Mouse (Mus musculus): ENCODE data around the gene Fbxo4.

DNA sequence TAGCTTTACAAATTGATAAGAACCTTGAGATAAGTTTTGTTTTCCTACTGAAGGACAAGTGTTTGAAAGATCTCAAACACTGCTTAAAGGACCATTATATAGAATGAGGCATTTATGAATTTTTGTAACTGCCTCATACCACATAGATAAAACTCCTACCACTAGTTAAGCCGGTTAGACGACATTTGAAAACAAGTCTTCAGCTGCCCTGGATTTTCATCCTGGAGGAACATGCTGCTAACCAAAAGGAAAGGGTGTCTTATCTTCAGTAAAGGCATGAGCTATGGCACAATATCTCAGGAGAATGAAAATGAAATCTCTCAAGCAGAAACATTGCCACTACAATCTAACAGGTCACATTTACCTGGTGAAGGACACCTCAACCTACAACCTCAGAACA, 44.4 kb upstream of the Fbxo4 start:
- TF ChIP-seq USF1 (IDR thresholded peaks at IDR 0.05; ENCODE audit: low read depth) (no peak), MAX (IDR thresholded peaks at IDR 0.05) (no peak), CTCF (IDR thresholded peaks at IDR 0.05; ENCODE audit: control insufficient read depth, insufficient read depth, insufficient read length) (no peak), MYOG (IDR thresholded peaks at IDR 0.05; ENCODE audit: control insufficient read depth, extremely low read depth, insufficient read length) (no peak), FOSL1 (IDR thresholded peaks at IDR 0.05; ENCODE audit: insufficient read depth, low read length, poor library complexity, severe bottlenecking) (no peak)

Data from C2C12 (cell line).